Mouse (Mus musculus): ENCODE results near the gene Cdhr5. TPM values are rescaled to one million over a fixed set of nuclear protein-coding genes. Genes with fewer than 3 reads are reported as not detected.

Cdhr5 gene
- polyA plus RNA-seq, 1 experiment, result not detected

GRCm38 (mm10) chr7:141231111-141231510 lies 45.5 kb downstream of the Cdhr5 start:
- TF ChIP-seq CTCF (IDR thresholded peaks at IDR 0.05; ENCODE audit: insufficient read depth, low read depth, low read length), result no peak
- no peak for TF ChIP-seq POLR2A (IDR thresholded peaks at IDR 0.05; ENCODE audit: insufficient read depth, low read depth, low read length)
- H3K4me3 ChIP-seq (ENCODE audit: insufficient read depth, low read depth, low read length), result no peak overlapping the region
- 85% methylated on average over 3 of the region's 3 CpGs for WGBS

GRCm38 (mm10) chr7:141230570-141230969 lies 46.0 kb downstream of the Cdhr5 start:
- H3K4me1 ChIP-seq (ENCODE audit: control insufficient read depth, insufficient read depth, low read length), result peaks cover 15% of the 10 kb centered on the region
- no peak overlapping the region for H3K27ac ChIP-seq (ENCODE audit: insufficient read depth, low read depth, low read length)
- TF ChIP-seq CTCF (IDR thresholded peaks at IDR 0.05; ENCODE audit: insufficient read depth, low read depth, low read length) (no peak), POLR2A (IDR thresholded peaks at IDR 0.05; ENCODE audit: insufficient read depth, low read depth, low read length) (no peak)
- 91% methylated on average over 4 of the region's 4 CpGs for WGBS
- H3K4me3 ChIP-seq (ENCODE audit: insufficient read depth, low read depth, low read length), result no peak overlapping the region

More at GRCm38 (mm10) chr7:141231111-141231510, 45.5 kb downstream of the Cdhr5 start:
- no peak overlapping the region for H3K27ac ChIP-seq (ENCODE audit: insufficient read depth, low read depth, low read length)
- H3K4me1 ChIP-seq (ENCODE audit: control insufficient read depth, insufficient read depth, low read length), result peaks cover 15% of the 10 kb centered on the region

- WGBS, result 59% methylated on average over 6 of the region's 6 CpGs
- no peak for TF ChIP-seq CTCF (IDR thresholded peaks at IDR 0.05; ENCODE audit: insufficient read depth, low read depth, low read length)
- TF ChIP-seq POLR2A (IDR thresholded peaks at IDR 0.05; ENCODE audit: insufficient read depth, low read depth, low read length), result no peak
Observed at GRCm38 (mm10) chr7:141229702-141230101, 46.9 kb downstream of the Cdhr5 start.

GRCm38 (mm10) chr7:141228279-141229067 lies 48.1 kb downstream of the Cdhr5 start, which contains the start of gene Phrf1:
Gene Phrf1, plus strand, starts transcription at chr7:141228784.
- WGBS, result under 1% methylated on average over 76 of the region's 76 CpGs
- TF ChIP-seq POLR2A (IDR thresholded peaks at IDR 0.05; ENCODE audit: insufficient read depth, low read depth, low read length) (peak; percentile 49), CTCF (IDR thresholded peaks at IDR 0.05; ENCODE audit: insufficient read depth, low read depth, low read length) (peak; percentile 85)
- Histone ChIP-seq H3K4me1 (ENCODE audit: control insufficient read depth, insufficient read depth, low read length) (peaks cover 15% of the 10 kb centered on the region), H3K27ac (ENCODE audit: insufficient read depth, low read depth, low read length) (peak within 1 kb of the TSS; percentile 98), H3K4me3 (ENCODE audit: insufficient read depth, low read depth, low read length) (peak within 1 kb of the TSS; percentile 63)

More at GRCm38 (mm10) chr7:141229702-141230101, 46.9 kb downstream of the Cdhr5 start:
- Histone ChIP-seq H3K27ac (ENCODE audit: insufficient read depth, low read depth, low read length) (no peak overlapping the region), H3K4me1 (ENCODE audit: control insufficient read depth, insufficient read depth, low read length) (peaks cover 15% of the 10 kb centered on the region), H3K4me3 (ENCODE audit: insufficient read depth, low read depth, low read length) (peak overlapping the region; percentile 63)

- WGBS, result 70% methylated on average over 4 of the region's 4 CpGs
- peaks cover 15% of the 10 kb centered on the region for H3K4me1 ChIP-seq (ENCODE audit: control insufficient read depth, insufficient read depth, low read length)
- H3K27ac ChIP-seq (ENCODE audit: insufficient read depth, low read depth, low read length), result no peak overlapping the region
- TF ChIP-seq CTCF (IDR thresholded peaks at IDR 0.05; ENCODE audit: insufficient read depth, low read depth, low read length) (no peak), POLR2A (IDR thresholded peaks at IDR 0.05; ENCODE audit: insufficient read depth, low read depth, low read length) (no peak)
- H3K4me3 ChIP-seq (ENCODE audit: insufficient read depth, low read depth, low read length), result no peak overlapping the region
Observed at GRCm38 (mm10) chr7:141227796-141228195, 48.8 kb downstream of the Cdhr5 start.

GRCm38 (mm10) chr7:141226535-141226934 lies 50.1 kb downstream of the Cdhr5 start:
- no peak overlapping the region for H3K4me3 ChIP-seq (ENCODE audit: insufficient read depth, low read depth, low read length)
- peaks cover 22% of the 10 kb centered on the region for H3K4me1 ChIP-seq (ENCODE audit: control insufficient read depth, insufficient read depth, low read length)
- H3K27ac ChIP-seq (ENCODE audit: insufficient read depth, low read depth, low read length), result no peak overlapping the region
- TF ChIP-seq POLR2A (IDR thresholded peaks at IDR 0.05; ENCODE audit: insufficient read depth, low read depth, low read length) (no peak), CTCF (IDR thresholded peaks at IDR 0.05; ENCODE audit: insufficient read depth, low read depth, low read length) (no peak)
- WGBS, result 88% methylated on average over 6 of the region's 6 CpGs

GRCm38 (mm10) chr7:141222696-141223215 lies 53.8 kb downstream of the Cdhr5 start:
- no peak overlapping the region for H3K4me3 ChIP-seq (ENCODE audit: insufficient read depth, low read depth, low read length)
- H3K4me1 ChIP-seq (ENCODE audit: control insufficient read depth, insufficient read depth, low read length), result peaks cover 17% of the 10 kb centered on the region
- no peak overlapping the region for H3K27ac ChIP-seq (ENCODE audit: insufficient read depth, low read depth, low read length)
- TF ChIP-seq CTCF (IDR thresholded peaks at IDR 0.05; ENCODE audit: insufficient read depth, low read depth, low read length) (no peak), POLR2A (IDR thresholded peaks at IDR 0.05; ENCODE audit: insufficient read depth, low read depth, low read length) (no peak)
- WGBS, result 90% methylated on average over 4 of the region's 4 CpGs

- TF ChIP-seq POLR2A (IDR thresholded peaks at IDR 0.05; ENCODE audit: insufficient read depth, low read depth, low read length) (no peak), CTCF (IDR thresholded peaks at IDR 0.05; ENCODE audit: insufficient read depth, low read depth, low read length) (no peak)
- WGBS, result 6% methylated on average over 8 of the region's 8 CpGs
- Histone ChIP-seq H3K27ac (ENCODE audit: insufficient read depth, low read depth, low read length) (no peak overlapping the region), H3K4me1 (ENCODE audit: control insufficient read depth, insufficient read depth, low read length) (peaks cover 17% of the 10 kb centered on the region), H3K4me3 (ENCODE audit: insufficient read depth, low read depth, low read length) (peak overlapping the region; percentile 26)
Observed at GRCm38 (mm10) chr7:141222126-141222467, 54.5 kb downstream of the Cdhr5 start.

Data from olfactory bulb, adult 2 months (tissue).